Mouse (Mus musculus) MEL-GATA-1-ER (cell line): Measurements from ENCODE around the gene Dpf3.
A peak's percentile ranks its signal among the peaks of the same experiment; 100 is the strongest.

Experiments
- DNase-seq: peaks from one replicate; pipeline ENCODE4 v3.0.0-alpha.2; 2012; ENCODE audit warnings: low read depth; ENCODE audit errors: extremely low read depth

The Dpf3 gene

DNA sequence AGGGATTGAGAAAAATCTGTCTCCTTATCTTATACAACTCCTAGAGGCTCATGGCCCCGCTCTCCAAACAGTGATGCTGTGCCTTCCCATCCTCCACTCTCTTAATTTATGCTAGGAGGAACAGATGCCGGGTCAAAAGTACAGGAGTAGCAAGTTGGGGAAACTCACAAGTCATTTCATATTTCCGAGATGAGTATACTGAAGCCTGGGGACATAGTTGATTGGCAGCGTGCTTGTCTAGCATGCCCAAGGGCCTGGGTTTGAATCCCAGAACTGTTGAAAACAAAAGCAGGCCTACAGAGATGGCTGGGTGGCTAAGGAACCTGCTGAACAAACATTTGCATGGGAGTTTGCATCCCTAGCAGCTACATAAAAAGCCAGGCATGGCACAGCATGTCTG lies 72.3 kb downstream of the Dpf3 start:
- no peak for DNase-seq

DNA sequence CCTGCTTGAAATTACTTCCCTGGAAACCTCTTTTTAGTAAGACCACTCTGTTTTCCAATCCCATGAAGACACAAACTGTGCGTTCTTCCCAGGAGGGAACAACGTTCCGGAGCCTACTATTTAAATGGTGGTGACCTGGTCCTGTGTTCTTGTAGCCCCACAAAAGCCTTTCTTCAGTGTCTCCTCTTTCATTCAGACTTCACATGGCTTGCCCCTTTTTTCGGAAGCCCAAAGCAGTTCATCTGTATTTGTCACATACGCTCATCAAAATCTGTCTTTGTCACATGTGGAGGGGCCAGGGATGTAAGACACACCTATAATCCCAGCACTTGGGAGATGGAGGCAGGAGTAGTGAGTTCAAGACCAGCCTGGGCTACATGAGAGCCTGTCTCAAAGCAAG lies 73.8 kb downstream of the Dpf3 start:
- DNase-seq, result no peak

DNA sequence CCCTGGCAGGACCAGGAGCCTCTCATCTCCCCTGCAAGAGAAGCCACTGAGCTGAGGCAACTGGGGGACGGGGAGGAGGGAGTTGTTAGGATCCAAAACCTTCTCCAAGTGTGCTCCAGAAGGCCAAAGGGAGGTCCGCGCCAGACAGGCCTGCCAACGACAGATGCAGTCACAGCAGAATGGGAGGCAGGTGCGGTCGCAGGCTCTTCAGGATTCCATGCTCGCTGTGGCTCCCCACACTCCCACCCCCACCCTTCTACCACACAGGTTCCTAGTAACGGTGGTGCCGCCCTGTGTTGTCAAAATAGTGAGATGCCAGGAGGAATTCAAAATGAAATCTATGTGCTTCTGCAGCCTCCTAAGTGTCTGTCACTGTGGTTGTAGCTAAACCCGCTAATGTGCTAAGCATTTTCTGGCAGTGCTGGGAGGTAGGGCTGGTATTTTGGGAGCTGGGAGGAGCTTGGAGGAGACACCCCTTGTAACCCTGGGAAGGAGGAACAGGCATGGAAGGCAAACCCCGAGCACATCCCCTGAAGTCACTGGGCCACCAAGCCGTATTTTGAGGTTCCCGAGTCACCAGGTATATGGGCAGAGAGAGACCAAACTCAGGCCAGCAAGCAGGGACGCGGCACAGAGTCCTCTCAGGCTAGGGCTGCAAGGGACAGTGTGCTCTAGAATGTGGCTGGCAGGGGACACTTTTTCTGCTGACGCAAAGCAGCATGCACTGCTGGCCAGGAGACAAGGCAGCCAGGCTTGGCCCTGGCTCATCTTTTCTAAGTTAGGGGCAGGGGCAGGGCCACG lies 75.6 kb downstream of the Dpf3 start:
- no peak for DNase-seq

DNA sequence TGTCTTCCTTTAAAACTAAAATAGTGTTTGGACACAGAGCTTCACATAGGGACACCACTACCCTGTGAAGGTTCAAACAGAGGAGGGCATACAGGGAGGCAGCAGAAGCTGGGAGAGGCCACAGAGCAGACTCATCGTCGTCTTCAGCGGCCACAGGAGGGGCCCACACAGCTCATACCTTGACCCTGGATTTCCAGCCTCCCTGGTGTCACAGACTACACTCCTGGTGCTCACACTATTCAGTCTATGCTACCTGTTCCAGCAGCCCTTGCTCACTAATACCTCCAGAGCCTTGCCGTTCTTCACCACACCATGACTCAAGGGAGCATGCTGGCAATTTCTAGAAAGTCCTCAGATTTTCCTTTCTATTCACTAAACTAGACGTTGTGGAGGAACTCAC lies 76.5 kb downstream of the Dpf3 start:
- DNase-seq, result no peak

DNA sequence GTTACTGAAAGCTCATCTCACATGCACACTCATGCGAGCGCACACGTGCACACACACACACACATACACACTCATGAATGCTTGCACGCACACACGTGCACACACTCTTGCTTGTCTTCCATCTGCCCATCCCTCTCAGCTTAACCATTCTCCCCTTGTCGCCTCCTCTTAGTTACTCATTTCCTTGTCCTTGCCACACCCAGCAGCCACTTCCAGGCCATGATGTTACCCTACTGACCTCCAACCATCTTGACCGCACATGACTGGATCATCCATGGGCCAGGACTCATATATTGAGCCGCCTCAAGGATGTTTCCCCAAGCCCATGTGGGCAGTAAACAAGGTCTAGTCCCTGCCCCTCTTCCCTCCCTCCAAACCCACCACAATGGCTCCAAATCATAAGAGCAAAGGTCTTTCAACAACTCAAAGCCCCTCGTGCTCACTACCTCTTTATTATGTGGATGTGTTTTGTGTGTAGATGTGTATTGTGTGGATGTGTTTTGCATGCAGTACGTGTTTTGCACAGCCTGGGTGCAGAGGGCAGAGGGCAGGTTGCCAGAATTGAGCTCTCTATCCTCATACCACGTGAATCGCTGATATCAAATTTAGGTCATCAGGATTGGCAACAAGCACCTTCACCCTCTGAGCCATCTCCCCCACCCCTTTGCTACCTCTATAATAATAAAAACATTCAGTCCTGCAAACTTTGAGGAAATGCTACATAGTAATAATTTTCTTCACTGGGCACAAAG lies 82.0 kb downstream of the Dpf3 start:
- DNase-seq, result no peak

DNA sequence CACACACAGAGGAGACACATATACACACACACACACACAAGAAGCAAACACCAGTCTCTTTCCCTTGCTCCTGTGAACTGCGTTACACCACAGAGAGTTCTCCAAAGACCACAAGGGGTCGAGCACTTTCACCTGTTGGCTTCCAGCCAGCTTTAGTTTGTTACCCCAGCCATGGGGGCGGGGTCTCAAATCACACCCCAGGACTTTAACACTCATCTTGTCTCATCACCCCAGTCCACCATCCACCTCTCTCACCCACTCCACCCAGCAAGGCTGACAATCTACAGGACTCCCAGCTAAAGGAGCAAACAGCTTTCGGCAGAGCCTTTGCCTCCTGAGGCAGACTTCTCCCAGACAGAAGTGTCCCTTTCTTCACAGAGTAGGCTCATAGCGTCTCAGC lies 85.2 kb downstream of the Dpf3 start:
- no peak for DNase-seq

DNA sequence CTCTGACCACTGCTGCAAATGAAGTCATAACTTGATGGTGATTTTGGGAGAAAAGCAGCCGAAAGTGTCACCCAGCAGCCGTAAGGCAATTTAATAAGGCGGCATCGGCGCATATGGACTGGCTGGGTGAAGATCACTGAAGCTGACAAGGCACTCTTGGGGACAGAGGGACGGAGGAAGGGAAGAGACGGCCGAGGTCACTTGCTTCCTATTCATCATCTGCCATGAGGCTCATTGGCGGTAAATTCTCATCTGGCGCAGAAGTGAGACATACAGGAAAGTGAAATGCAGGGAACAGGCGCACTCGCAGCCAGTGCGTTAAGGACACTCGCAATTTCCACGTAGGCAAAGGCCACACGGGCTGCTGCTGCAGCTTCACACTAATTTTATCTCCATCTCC lies 95.5 kb downstream of the Dpf3 start:
- no peak for DNase-seq

DNA sequence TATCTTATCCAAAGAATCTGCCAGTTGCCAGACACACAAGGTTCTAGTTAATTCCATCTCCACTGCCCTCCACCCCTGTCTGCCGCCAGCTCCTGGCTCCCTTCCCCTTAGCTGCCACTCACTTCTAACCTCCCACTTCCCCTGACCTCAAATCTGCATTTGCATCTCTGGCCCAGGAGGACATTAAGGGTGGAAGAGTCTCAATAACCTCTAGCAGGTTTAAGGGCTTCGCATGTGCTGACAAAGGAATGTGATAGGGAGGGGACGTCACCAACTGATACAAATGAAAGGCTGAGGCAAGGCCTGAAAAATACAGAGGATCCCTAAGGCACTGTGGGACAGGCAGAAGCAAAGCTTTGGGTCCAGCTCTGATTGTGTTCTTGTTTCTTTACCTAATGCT lies 100.0 kb downstream of the Dpf3 start:
- DNase-seq, result no peak

DNA sequence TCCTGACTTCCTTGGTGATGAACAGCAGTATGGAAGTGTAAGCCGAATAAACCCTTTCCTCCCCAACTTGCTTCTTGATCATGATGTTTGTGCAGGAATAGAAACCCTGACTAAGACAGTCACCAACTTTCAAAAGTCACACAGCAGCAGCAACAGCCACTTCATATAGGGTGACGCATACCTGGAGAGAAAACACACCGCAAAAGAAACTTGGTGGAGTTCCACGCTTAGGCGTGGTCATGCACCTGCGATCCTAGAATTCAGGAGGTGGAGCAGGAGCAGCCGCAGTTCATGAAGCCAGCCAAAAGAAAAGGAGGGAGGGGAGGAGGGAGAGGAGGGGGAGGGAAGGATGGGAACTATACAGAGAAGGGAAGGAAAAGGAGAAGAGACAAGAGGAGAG lies 106.4 kb downstream of the Dpf3 start:
- DNase-seq, result no peak

DNA sequence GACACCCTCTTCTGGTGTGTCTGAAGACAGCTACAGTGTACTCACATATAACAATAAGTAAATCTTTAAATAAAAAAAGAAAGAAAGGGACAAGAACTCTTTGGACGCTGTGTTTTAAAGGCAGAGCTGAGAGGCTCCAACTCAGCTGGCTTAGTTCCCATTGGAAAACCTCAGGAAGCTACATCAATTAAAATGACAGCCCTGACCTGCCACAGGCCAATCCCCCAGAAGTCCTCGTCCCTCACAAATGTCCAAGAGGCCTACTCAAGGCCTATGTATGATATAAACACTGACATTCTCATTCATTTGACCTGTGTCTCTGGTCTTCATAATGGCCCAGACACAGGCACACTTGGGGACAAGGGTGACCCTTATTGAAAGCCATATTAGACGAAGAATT lies 107.5 kb downstream of the Dpf3 start:
- no peak for DNase-seq

DNA sequence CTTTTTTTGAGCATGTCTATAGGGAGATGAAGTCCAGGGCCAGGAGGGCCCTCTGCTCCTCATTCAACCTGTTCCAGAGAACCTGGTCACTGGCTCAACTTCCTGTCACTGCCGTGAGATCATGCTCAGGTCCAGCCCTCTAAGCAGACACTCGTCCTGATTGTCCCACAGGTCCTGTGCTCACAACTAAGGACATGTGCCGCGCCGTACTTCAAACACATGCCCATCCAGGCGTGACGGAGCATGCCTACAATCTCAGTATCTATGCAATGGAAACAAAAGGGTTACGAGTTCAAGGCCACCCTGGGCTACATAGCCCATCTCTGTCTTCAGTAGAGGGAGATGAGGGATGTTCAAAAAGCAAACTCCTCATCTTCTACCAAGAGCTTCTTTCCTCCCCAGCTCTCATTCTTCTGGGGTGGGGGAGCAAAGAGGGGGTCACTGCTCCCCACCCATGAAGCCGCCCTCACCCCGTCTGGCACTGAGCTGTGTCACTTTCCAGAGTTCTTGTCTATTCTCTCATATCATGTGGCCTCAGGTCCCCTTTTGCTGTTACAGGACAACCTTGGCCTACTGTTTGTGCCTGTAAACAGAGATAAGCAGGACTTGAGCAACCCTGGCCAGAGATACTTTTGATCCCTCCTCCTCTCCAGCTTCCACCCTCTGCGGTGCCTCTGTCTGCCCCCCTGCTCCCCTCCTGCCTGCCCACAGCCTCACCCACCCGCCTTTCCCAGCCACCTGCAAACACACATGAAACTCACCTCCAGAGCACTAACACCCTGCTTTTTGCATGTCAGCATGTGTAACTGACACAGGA lies 112.3 kb downstream of the Dpf3 start:
- DNase-seq, result peak; percentile 81

DNA sequence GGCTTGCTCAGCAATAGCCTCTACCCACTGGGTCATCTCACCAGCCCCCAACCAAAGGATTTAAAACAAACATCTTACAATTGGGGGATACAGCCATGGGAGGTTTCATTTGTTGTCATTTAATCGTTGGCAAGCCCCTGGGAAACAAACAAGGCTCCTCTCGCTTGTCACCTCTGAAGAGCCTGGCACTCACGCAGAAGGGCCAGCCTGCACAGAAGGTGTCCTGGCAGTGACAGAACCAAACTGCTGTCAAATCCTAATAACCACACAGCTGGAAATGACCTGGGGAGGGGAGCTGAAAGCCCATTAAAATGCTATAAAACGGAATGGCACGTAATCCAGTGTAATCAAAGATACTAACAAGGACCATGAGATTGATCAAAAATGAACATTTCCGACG lies 114.4 kb downstream of the Dpf3 start:
- DNase-seq, result no peak

DNA sequence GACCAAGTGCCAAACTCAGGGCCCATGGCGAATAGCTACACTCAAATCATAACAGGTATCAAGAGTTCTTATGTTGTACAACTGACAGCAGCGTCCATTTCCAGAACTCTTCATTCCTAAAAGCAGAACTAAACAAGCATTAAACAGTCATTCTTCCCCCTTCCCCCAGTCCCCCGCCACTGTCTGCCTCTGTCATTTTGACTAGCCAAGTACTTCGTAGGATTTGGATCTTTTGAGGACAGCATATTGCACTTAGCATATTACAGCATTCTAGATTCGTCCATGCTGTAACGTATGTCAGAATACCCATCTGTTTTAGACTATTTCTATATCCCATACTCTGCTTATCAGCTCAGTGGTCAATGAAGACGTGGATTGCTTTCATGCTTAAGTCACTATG lies 115.2 kb downstream of the Dpf3 start:
- DNase-seq, result no peak

DNA sequence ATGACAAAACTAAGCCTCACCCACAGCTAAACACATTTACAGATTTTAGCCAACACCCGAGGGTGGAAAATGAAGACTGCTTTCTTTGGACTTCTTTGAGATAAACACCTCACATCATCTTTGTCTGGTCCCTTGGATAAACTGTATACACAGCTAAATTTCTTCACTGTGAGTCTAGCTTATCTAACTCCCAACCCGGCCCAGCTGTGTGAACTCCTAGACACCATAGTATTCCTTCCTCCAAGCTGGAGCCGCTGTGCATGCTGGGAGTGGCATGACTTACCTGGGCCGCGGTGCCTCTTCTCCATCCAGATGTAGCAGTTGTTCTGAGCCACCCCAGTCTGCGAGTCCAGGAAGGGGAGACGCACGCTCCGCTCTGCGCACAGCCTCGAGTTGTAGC lies 117.3 kb downstream of the Dpf3 start:
- DNase-seq, result no peak

DNA sequence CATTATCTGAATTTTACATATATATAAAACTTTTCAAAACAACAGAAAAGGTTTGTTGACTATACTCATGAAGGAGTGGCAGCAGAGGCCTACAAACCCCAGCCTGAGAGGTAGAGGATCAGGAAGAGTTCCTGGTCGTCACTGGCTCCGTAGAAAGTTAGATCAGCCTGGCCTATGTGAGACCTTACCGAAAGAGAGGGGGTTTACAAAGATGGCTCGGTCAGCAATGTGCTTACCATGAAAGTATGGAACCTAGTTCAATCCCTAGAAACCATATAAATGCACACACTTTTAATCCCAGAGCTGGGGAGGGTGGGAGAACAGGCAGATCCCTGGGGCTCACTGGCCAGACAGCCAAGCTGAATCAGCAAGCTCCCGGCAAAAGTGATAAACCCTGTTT lies 118.1 kb downstream of the Dpf3 start:
- DNase-seq, result no peak

DNA sequence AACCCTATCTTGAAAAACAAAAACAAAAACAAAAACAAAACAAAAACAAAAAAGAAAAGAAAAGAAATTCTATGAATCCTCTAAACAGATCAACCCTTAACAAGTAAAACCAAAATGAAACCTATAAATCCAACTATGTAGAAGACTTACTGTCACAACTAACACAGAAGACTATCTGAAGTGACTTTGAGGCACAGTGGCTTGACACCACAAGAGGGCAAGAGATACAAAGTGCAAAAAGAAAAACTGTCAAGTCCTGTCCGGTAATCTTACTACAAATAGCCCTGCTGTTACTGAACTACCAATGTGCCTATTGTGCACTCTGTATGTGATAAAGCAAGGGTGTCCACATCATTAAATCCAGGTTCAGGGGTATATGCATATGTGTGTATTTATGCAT lies 120.0 kb downstream of the Dpf3 start:
- no peak for DNase-seq

DNA sequence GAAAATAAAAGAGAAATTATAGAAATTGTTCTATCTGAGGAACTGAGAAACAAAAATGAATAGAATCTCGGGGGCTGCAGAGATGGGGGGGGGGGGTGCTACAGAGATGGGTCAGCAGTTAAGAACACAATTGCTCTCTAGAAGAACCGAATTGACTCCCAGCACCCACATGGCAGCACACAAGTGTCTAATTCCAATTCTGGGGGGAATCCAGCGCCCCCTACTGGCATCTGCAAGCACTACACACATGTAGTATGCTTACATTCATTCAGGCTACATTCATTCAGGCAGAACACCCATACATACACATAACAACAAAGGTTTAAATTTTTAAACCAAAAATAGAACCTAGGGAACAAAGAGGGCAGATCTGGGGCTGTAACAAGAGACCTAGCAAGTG lies 122.7 kb downstream of the Dpf3 start:
- no peak for DNase-seq

DNA sequence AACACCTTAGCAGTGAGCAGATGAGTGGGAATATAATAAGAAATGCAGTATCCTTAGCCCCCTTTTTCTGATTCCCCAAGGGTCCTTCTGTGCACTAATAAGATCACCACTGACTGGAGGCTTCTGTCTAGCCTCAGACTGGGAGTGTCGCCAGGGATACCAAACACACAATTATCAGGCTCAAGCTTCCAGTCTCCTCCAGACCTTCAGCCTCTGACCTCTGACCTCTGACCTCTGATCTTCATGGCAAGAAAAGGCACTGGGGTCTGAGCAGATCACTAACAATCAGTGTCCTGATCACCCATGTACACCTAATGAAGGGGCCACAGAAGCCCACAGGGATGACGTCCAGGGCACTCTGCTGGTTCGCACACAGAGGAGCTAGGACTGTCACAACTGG lies 125.7 kb downstream of the Dpf3 start:
- no peak for DNase-seq

DNA sequence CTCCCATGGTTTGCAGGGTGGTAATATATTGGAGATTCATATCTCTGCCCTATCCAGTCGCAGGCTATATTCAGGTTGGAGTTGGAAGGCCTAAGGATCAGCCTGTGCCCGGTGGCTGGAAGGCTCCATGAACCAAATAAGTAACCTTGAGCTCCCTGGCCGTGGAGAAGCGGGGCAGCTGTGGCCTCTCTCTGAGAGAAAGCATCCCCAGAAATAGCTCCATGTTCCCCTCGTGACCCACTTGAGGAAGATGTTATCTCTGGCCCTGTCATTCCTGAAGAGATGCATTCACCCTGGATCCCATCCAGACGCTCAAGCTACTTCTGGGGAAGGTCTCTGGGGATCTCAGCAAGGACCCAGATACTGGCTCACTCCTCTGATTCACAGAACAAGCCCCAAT lies 134.9 kb downstream of the Dpf3 start:
- DNase-seq, result no peak

DNA sequence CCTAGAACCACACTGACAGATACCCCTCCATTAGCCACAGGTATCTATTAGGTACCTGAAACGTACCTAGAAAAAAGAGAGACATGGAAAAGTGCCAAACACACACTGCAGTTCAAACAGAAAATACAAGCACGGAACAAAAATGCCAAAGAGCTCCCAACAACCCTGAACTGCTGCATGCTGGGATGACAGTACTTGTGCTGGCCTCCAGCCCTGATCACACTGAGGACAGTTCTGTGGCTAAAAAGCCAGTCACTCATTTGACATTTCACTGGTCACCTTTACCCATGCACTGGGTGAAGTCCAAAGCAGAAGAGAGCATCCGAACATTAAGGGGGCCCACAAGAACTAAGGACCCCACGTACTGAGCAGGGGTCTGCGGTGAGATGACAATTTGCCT lies 137.8 kb downstream of the Dpf3 start:
- DNase-seq, result no peak

DNA sequence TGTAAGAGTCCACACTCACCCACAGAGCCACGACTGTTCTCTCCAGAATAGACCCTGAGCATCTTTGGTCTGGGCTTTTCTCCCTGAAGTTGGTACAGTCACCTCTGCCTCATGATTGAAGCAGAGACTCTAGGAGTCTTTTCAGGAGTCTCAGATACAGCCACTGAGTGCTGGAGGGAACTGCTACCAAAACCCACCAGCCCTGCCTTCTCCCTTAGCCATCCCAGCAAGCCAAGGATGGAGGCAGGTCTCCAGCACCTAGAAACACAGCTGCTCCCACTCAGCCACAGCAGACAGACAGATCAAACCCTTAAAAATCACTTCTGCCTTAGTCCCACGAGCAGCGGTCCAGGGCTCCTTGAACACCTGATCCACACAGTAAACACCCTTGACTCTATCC lies 139.3 kb downstream of the Dpf3 start:
- no peak for DNase-seq

DNA sequence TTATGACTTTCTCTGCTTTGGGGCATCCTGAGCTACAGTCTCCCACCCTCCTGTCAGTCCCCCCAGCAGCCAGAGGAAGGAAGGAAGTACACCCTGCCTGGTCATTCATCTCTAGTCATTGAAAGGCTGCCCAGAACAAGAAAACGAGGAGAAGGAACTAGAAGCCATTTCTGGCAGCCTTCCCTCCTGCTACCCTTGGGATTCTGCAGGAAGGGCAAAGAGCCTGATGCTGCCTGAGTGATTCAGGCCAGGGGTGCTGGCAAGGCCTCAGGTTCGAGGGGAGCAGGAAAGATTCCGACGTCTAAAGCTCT lies 144.7 kb downstream of the Dpf3 start:
- no peak for DNase-seq
